Mouse (Mus musculus) layer of hippocampus, postnatal 10 days (tissue): ENCODE measurements at regions not wholly inside any gene's neighbourhood (a gene's known extent, or its start where the extent isn't known, plus 50 kb on each side); places are given as distances from the start of the nearest gene placed in this dataset.

Source experiments
- DNase-seq, 2 experiments: peaks; one replicate each; pipeline ENCODE4 v3.0.0; 2021; ENCODE audit warnings: low spot score in 2 of 2

DNA sequence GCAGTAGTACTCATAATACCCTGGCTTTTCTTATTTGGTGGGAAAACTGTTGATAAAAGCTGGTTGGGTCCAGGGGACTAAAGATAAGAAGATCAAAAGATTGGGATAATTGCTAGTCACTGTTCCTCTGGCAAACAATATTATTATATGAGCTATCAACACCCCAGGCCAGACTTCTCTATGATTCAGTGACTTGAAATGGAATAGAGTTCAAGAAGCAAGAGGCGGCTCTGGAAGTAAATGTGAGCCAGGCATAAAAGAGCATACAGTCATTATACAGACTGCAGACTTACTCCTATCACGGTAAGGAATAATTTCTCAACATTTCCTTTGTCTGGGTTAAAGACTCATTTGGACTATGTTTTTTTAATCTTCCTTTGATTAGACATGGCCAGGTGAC is 278.5 kb upstream of the Acvr2a start:
- no peak for DNase-seq

- no peak for DNase-seq
These were observed 277.0 kb upstream of the Acvr2a start for GRCm38 (mm10) chr2:48536930-48537329.

GRCm38 (mm10) chr2:48538668-48539341 is 275.1 kb upstream of the Acvr2a start:
- DNase-seq: peak; percentile 13 to 21

- DNase-seq: no peak
These were observed 274.3 kb upstream of the Acvr2a start for GRCm38 (mm10) chr2:48539465-48540055.

GRCm38 (mm10) chr2:48544377-48544776 is 269.5 kb upstream of the Acvr2a start:
- no peak for DNase-seq

DNA sequence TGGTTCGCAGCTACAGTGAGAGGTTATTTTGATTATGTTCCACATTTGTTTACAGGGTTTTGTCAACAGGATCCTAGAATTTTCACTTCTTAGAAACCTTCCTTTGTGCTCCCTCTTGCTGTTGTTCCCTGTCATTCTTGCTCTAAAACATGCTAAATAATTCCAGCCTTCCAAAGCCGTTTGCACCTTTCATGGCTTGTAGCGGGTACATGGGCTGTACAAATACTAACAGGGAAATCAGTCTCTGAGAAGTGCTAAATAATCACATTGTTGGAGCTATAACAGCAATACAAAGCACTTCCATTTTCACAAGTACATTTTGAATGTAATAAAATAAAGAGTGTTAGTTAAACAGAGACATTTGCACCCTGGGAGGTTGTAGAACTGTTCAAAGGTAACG is 268.8 kb upstream of the Acvr2a start:
- DNase-seq: no peak

DNA sequence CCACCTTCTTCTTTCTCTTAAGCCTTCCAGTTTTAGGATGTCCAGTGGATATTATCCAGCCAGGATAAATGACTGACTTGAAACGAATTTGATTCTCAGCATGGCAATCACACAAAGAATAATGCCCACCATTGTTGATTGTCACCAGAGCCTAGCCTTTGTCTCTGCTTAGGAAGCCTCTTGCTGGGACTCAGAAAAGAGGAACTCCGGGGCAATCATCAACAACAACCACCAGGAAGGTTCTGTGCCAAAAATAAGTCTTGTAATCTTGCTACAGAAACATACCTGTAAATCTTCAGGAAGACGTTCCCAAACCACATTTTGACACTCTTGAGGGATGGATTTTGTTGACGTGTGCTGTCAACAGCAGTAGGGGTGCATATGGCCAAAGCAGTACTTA is 268.2 kb upstream of the Acvr2a start:
- no peak for DNase-seq

GRCm38 (mm10) chr2:48546194-48546593 is 267.7 kb upstream of the Acvr2a start:
- DNase-seq: no peak

- no peak for DNase-seq
These were observed 257.3 kb upstream of the Acvr2a start for GRCm38 (mm10) chr2:48556600-48556999.

DNA sequence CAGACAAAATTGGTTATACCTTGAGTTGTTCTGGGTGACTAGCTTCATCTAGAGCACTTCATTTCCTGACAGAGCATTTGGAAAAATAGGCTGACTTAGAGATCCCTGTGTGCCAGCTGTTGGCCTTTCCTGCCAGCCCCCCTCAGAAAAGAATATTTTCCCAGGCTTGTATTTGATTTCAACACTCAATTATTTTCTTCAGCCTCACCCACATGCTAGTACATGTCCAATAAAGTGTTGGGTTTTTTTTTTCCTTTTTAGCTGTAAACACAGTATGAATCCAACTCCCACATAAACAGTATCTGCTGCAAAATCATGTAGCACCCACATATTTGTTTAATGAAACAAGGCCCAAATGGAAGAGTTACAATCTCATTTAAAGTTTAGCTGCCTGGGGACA is 256.8 kb upstream of the Acvr2a start:
- DNase-seq: no peak

GRCm38 (mm10) chr2:48558641-48559040 is 255.3 kb upstream of the Acvr2a start:
- DNase-seq: no peak

- no peak for DNase-seq
These were observed 250.3 kb upstream of the Acvr2a start for GRCm38 (mm10) chr2:48563636-48564035.

GRCm38 (mm10) chr2:48564170-48564569 is 249.7 kb upstream of the Acvr2a start:
- DNase-seq: no peak

DNA sequence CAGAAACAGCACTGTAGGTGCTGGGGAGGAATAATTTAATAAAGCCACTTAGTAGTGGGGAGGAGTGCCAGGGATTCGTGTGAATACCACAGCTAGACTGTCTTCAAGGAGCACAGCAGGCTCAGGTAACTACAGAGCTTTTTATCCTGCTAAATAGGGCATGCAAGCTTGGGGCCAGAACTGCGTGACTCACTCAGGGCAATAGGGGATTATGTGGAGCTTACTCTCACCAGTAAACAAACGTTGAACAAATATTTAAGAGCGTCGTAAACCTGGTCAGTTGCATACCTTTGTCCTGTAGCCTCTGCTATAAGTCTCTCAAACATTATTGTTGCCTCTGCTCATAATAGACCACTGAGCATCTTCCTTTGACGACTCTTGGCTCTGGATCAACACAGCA is 246.0 kb upstream of the Acvr2a start:
- no peak for DNase-seq

- peak; percentile 14 to 16 for DNase-seq
These were observed 227.6 kb upstream of the Acvr2a start for GRCm38 (mm10) chr2:48586162-48586830.

- no peak for DNase-seq
These were observed 227.1 kb upstream of the Acvr2a start for GRCm38 (mm10) chr2:48586831-48587169.

DNA sequence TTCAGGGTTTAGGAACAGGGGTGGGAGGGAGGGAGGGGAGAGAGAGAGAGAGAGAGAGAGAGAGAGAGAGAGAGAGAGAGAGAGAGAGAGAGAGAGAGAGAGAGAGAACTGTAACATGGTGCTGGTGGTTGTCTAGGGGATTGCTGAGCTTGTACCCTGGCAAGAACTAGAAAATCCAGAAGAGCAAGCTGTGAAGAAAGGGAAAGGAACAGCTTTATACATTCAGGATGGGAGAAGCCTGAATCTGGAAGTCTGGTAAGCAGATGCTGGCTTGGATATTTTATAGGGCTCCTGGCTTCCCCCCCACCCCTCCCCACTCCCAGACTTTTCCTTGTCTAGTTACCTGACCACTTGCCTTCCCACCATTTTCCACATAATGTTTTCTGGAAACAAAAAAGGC is 224.2 kb upstream of the Acvr2a start:
- DNase-seq: no peak

DNA sequence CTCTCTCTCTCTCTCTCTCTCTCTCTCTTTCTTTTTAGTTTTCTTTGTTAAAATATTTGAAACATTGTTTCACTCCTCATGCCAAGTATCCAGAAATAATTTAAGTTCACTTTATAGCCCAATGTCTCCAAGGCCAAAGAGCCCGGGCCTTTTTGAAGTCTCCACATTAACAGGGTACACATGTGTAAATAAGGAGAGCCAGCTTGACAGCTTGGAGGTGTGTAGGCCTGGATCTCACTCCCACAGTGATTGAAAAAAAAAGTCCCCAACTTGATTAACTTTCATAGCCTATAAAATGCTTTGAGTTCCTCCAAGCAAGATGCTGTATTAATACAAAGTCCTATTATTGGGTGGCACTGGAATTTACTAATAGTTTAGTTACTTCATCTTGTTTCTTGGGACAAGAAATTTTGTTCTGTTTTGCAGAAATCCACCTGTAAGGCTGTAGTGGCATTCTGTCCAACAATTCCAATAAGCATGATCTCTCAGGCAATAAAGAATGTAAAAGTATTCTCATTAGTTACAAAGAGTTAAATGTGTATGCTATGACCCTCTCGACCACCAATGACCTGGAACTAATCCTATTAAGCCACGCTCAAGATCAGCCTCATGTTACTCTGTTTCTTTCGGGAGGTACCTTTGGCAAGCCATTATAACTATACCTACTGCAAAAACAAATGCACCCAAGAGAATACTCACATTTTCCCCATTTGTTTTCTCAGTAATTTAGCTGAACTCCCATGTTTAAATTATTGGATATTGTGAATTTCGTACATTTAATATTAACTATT is 215.9 kb upstream of the Acvr2a start:
- DNase-seq: no peak

DNA sequence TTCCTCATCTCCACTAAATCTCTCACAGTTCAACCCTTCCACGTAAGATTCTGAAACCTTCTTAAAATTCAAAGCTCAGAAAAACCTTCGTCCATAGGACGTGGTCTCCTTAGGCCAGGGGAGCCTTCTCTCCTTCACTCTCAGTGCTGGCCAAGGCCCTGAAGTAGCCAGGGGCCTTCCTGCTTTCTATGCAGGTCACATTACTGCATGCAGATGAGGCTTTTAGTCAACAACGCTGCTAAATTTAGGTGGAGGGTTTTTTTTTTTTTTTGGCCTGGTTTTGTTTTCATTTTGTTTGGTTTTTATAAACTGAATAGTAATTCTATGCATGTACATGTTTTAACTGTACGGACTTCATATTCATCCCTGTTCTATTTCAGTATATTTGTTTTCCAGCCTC is 214.5 kb upstream of the Acvr2a start:
- no peak for DNase-seq

GRCm38 (mm10) chr2:48601855-48602254 is 212.1 kb upstream of the Acvr2a start:
- DNase-seq: no peak

- DNase-seq: no peak
These were observed 204.4 kb upstream of the Acvr2a start for GRCm38 (mm10) chr2:48609466-48609865.

DNA sequence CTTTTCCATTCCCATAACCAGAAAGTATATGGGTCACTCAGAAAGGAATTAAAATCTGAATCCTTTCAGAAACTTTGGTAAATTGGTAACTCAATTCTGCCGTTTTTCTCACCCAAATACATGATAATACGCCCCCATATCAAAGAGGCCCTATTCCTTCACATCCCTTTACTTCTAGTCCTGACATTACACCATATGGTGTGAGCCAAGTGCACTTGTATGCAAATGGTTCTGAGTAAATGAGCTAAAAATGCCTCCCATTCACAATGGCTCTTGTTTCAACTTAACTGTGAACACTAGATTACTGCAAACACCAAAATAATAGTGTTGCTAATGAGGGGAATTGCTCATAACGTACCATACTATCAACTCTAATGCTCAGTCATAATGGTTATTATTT is 201.7 kb upstream of the Acvr2a start:
- DNase-seq: no peak
